Mouse (Mus musculus): ENCODE data around the gene Myo9a. TPM values are rescaled to one million over a fixed set of nuclear protein-coding genes. Genes with fewer than 3 reads are reported as not detected.
A peak's percentile ranks its signal among the peaks of the same experiment; 100 is the strongest.

The Myo9a gene
- total and polyA plus RNA-seq, 3 experiments: 1.6 to 2.6 (median 2.0) TPM

DNA sequence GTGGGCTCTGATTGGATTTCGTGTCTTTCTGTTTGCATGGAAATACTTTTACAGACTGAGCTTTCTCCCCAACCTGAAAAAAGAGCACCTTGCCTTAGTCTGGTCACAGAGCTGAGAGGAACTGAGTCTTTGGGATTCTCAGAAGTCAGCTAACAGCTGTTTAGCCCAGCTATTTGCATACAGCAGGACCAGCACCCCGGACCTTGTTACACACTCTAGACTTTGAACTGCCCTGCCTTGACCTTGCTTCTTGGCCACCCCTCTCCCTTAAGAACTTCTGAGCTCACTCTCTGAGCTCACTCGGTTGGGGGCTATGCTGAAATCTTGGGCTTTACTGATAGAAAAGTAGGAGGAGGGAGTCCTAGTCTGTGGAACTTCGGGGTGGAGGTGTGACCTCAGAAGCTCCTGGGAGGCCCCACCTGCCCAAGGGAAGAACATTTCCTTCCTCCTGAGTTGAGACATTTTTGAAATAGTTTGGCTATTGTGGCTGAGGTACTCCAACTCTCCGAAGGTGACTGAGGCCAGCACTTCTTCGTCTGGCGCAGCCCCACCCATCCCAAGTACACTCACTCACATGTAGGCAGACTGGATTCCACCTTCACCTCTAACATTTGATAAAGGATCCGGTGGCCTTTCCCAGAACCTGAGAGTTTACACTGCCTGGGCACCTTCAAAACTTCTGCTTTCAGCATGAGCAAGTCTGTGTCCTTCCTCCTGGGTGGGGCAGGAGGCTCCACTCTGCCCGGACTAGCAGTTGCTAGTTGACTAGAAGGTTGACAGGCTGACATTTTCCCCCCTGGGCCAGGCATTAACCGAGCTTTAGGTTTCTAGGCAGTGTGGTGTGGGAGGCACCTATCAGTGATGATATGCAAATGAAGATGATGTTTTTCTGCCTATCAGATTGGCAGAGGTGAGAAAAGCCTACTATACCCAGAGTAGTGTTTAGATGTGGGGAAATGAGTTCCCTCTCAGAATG lies 43.6 kb upstream of the Myo9a start:
- no peaks in the 10 kb centered on the region for H3K27me3 ChIP-seq (replicated peaks)
- H3K9ac ChIP-seq (ENCODE audit: insufficient read depth, low read depth): no peak overlapping the region
- dilution Hi-C loops (cut with MboI; ENCODE audit: extremely low pct_ligation_motif_present, extremely low pct_unique_long_range_greater_than_20kb, low sequenced_read_pairs): no loop called here
- in situ Hi-C loops (cut with MboI; ENCODE audit: low pct_ligation_motif_present, low pct_unique_long_range_greater_than_20kb, low sequenced_read_pairs): no loop called here
- H3K4me3 ChIP-seq (replicated peaks in 1 of 3; ENCODE audit: low read depth in 2 of 3, low read length in 2 of 3, poor library complexity in 1 of 3): no peak overlapping the region
- H3K4me2 ChIP-seq (ENCODE audit: insufficient read depth, low read depth, poor library complexity, severe bottlenecking): 0 out of 2 replicates have a peak overlapping the region, but pooled peaks have one; percentile 35
- H3K9me3 ChIP-seq (replicated peaks; ENCODE audit: low read length): no peaks in the 10 kb centered on the region
- H3K27ac ChIP-seq (ENCODE audit: insufficient read depth, low read depth): no peak overlapping the region
- H3K79me2 ChIP-seq (replicated peaks; ENCODE audit: control insufficient read depth, extremely low read depth, insufficient read depth, poor library complexity, severe bottlenecking): no peaks in the 10 kb centered on the region
- H3K36me3 ChIP-seq (replicated peaks in 1 of 2; ENCODE audit: control insufficient read depth in 1 of 2, insufficient read depth in 1 of 2, low read length in 1 of 2): no peaks in the 10 kb centered on the region
- TF ChIP-seq ETS1 (conservative IDR thresholded peaks at IDR 0.05; ENCODE audit: low read depth, low read length) (peak; percentile 68), MXI1 (IDR thresholded peaks at IDR 0.05; ENCODE audit: low read depth, low read length) (no peak), IRF4 (IDR thresholded peaks at IDR 0.05; ENCODE audit: low read depth, low read length) (0 out of 2 replicates have a peak, but pooled peaks have one; percentile 17)
- DNase-seq (ENCODE audit: extremely low read depth): peak; percentile 35
- peaks cover 7 to 34% of the 10 kb centered on the region in 2 experiments for H3K4me1 ChIP-seq (ENCODE audit: control insufficient read depth in 1 of 2, insufficient read depth in 2 of 2)

DNA sequence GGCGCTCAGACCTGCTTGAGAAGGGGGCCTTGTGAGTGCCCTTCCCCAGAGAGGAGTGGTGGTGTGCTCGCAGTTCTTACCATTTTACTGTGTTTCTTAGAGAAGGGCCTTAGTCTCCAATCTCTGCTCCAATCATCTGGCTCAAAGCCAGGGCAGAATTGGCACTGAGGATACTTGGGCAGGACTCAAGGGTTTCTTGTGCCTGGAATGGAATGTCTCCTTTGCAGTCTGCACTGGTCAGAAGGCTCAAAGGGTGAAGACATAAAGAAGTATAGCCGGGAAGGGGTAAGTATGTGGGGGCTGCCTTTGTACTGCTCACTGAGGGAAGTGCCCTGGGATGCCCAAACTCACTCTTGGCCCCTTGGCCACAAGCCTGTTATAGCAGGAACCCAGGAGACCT lies 41.5 kb upstream of the Myo9a start:
- TF ChIP-seq CHD1 (IDR thresholded peaks at IDR 0.05; ENCODE audit: low read depth, low read length): no peak
- no peak for TF ChIP-seq MAZ (IDR thresholded peaks at IDR 0.05; ENCODE audit: low read depth, low read length)
- TF ChIP-seq MAX (IDR thresholded peaks at IDR 0.05; ENCODE audit: low read length): no peak
- no peak for TF ChIP-seq GABPA (IDR thresholded peaks at IDR 0.05; ENCODE audit: insufficient replicate concordance, low read depth, low read length)
- TF ChIP-seq SIN3A (IDR thresholded peaks at IDR 0.05; ENCODE audit: low read length): no peak
- TF ChIP-seq POLR2AphosphoS2 (IDR thresholded peaks at IDR 0.05; ENCODE audit: low read depth, low read length): no peak
- no peak for TF ChIP-seq USF2 (conservative IDR thresholded peaks at IDR 0.05; ENCODE audit: low read depth, low read length)
- TF ChIP-seq ZNF384 (IDR thresholded peaks at IDR 0.05; ENCODE audit: low read depth, low read length): no peak
- TF ChIP-seq RCOR1 (conservative IDR thresholded peaks at IDR 0.05; ENCODE audit: low read depth, low read length): no peak
- no peak for TF ChIP-seq BHLHE40 (IDR thresholded peaks at IDR 0.05; ENCODE audit: low read depth, low read length)
- TF ChIP-seq RAD21 (IDR thresholded peaks at IDR 0.05; ENCODE audit: low read depth, low read length): no peak
- no peak for TF ChIP-seq JUN (IDR thresholded peaks at IDR 0.05; ENCODE audit: insufficient read depth, low read depth, low read length)
- no peak for TF ChIP-seq NRF1 (IDR thresholded peaks at IDR 0.05; ENCODE audit: low read depth, low read length)
- TF ChIP-seq PAX5 (IDR thresholded peaks at IDR 0.05; ENCODE audit: low read length): no peak
- TF ChIP-seq KAT2A (IDR thresholded peaks at IDR 0.05; ENCODE audit: insufficient replicate concordance, low read length): no peak
- no peak for TF ChIP-seq IRF4 (IDR thresholded peaks at IDR 0.05; ENCODE audit: low read depth, low read length)
- no peak for TF ChIP-seq UBTF (IDR thresholded peaks at IDR 0.05; ENCODE audit: low read depth, low read length)
- TF ChIP-seq TBP (conservative IDR thresholded peaks at IDR 0.05; ENCODE audit: low read depth, low read length): no peak
- dilution Hi-C loops (cut with MboI; ENCODE audit: extremely low pct_ligation_motif_present, extremely low pct_unique_long_range_greater_than_20kb, low sequenced_read_pairs) (no loop called here), in situ Hi-C loops (cut with MboI; ENCODE audit: low pct_ligation_motif_present, low pct_unique_long_range_greater_than_20kb, low sequenced_read_pairs) (no loop called here)
- no peak overlapping the region for H3K9ac ChIP-seq (ENCODE audit: insufficient read depth, low read depth)
- no peak overlapping the region for H3K4me2 ChIP-seq (ENCODE audit: insufficient read depth, low read depth, poor library complexity, severe bottlenecking)
- H3K4me1 ChIP-seq (ENCODE audit: control insufficient read depth in 1 of 2, insufficient read depth in 2 of 2): peaks cover 7 to 32% of the 10 kb centered on the region in 2 experiments
- DNase-seq (ENCODE audit: extremely low read depth): no peak
- H3K4me3 ChIP-seq (replicated peaks in 1 of 3; ENCODE audit: low read depth in 2 of 3, low read length in 2 of 3, poor library complexity in 1 of 3): no peak overlapping the region
- no peak overlapping the region for H3K27ac ChIP-seq (ENCODE audit: insufficient read depth, low read depth)
- H3K27me3 ChIP-seq (replicated peaks): no peaks in the 10 kb centered on the region
- no peaks in the 10 kb centered on the region for H3K79me2 ChIP-seq (replicated peaks; ENCODE audit: control insufficient read depth, extremely low read depth, insufficient read depth, poor library complexity, severe bottlenecking)
- H3K36me3 ChIP-seq (replicated peaks in 1 of 2; ENCODE audit: control insufficient read depth in 1 of 2, insufficient read depth in 1 of 2, low read length in 1 of 2): no peaks in the 10 kb centered on the region
- H3K9me3 ChIP-seq (replicated peaks; ENCODE audit: low read length): no peaks in the 10 kb centered on the region
